Mouse (Mus musculus): ENCODE measurements around the gene Natd1. TPM values are rescaled to one million over a fixed set of nuclear protein-coding genes. Genes with fewer than 3 reads are reported as not detected.

The Natd1 gene
- polyA plus RNA-seq (2015; fragmentation: Nextera tagmentation; extraction: Ambion mirVana), result 9.6 and 11.9 TPM in 2 replicates

DNA sequence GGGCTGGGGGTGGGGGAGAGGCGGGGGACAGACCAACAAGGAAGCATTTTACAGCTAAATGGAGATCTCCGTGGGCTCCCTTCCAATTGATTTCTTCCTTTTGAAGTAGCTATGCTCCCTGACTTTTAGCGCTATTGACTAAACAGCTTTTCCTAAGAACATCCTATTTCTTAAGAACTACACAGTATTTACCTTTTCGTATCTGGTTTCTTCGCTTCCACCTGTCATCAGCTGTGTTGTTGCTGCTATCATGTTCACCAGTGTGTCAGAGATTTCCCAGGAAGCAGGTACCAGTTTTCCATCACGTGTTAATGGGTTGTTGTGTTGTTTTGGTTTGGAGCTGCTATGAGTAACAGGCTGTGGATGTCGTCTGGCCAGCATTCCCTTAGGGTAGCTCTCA is at the start of gene Natd1:
Gene Natd1, minus strand, starts transcription at position 260 of the 400 bp plus-strand sequence.
- ATAC-seq, result no peak
- H3K27ac ChIP-seq, result peak within 1 kb of the TSS; percentile 56; the same call in 1 of the 2 replicates
- 34% methylated on average over 7 of the region's 7 CpGs for WGBS
- H3K27me3 ChIP-seq (replicated peaks), result no peaks in the 10 kb centered on the region
- H3K4me2 ChIP-seq (replicated peaks), result peak within 1 kb of the TSS; percentile 84
- H3K4me1 ChIP-seq (replicated peaks), result peaks cover 14% of the 10 kb centered on the region
- H3K9ac ChIP-seq, result peak within 1 kb of the TSS; percentile 81
- H3K4me3 ChIP-seq (replicated peaks), result peak within 1 kb of the TSS; percentile 94
- no peaks in the 10 kb centered on the region for H3K36me3 ChIP-seq
- no peaks in the 10 kb centered on the region for H3K9me3 ChIP-seq

DNA sequence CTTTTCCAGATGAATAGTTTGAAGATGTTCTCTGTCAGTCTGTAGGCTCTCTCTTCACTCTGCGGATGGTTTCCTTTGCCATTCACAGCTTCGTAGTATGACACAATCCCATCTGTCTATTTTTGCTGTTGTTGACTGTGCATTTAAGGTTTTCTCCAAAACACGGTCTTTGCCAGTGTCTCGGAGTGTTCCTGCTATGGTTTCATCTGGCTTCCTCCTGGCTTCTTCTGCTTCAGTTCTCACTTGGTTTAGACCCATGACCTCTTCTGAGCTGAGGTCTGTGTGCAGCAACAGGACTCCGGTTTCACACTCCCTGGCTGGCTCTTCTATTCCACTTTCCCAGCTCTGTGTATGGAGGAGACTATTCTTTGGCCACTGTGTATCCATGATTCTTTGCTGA is 48.2 kb upstream of the Natd1 start:
- no peak overlapping the region for H3K27ac ChIP-seq
- H3K27me3 ChIP-seq (replicated peaks), result no peaks in the 10 kb centered on the region
- WGBS, result 81% methylated on average over 5 of the region's 5 CpGs
- no peak for ATAC-seq
- H3K9me3 ChIP-seq, result no peaks in the 10 kb centered on the region
- H3K36me3 ChIP-seq, result no peaks in the 10 kb centered on the region
- no peak overlapping the region for H3K9ac ChIP-seq
- H3K4me2 ChIP-seq (replicated peaks), result no peak overlapping the region
- 0 out of 2 replicates have a peak, but pooled peaks cover 3% of the 10 kb centered on the region for H3K4me1 ChIP-seq (replicated peaks)
- no peak overlapping the region for H3K4me3 ChIP-seq (replicated peaks)

DNA sequence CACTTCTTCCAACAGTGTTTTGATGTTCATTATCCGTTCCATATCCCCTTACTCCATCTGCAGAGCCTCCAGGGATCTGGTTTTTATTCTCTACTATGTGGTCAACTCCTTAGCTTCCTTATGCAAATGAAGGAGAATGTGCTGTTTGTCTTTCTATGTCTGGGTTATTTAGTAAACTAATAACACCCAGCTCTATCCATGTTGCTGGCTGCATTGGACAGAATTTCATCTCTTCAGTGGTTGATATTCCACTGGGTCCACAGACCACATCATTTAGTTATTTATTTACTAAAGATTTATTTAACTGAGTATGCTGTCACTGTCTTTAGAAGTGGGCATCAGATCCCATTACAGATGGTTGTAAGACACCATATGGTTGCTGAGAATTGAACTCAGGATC is 46.6 kb upstream of the Natd1 start:
- no peak overlapping the region for H3K4me2 ChIP-seq (replicated peaks)
- no peaks in the 10 kb centered on the region for H3K9me3 ChIP-seq
- no peak overlapping the region for H3K9ac ChIP-seq
- WGBS, result 69% methylated on average over 1 of the region's 1 CpGs
- H3K27me3 ChIP-seq (replicated peaks), result no peaks in the 10 kb centered on the region
- no peaks in the 10 kb centered on the region for H3K36me3 ChIP-seq
- H3K4me1 ChIP-seq (replicated peaks), result no peaks in the 10 kb centered on the region
- no peak overlapping the region for H3K27ac ChIP-seq
- no peak for ATAC-seq
- H3K4me3 ChIP-seq (replicated peaks), result no peak overlapping the region

DNA sequence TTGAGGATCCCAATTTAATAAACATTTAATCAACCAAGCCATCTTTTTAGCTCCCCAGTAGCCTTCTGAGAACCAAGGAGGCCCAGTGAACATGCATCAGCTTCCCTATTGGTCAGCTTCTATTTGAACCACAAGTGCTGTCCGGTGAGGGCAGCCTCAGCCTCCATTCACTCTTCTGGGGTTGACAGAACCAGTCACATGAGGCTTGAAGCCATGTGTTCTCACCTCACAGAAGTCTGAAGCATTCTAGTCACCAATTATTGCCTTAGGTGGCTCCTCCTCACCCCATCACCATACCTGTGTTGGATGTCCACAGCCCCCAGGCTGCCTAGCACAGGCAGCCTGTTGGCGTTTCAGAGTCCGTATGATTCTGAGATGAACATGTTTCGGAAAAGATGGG is 44.4 kb upstream of the Natd1 start:
- H3K27ac ChIP-seq, result no peak overlapping the region
- H3K4me3 ChIP-seq (replicated peaks), result no peak overlapping the region
- no peaks in the 10 kb centered on the region for H3K27me3 ChIP-seq (replicated peaks)
- H3K4me1 ChIP-seq (replicated peaks), result peaks cover 4% of the 10 kb centered on the region; the same call in 1 of the 2 replicates
- H3K9ac ChIP-seq, result no peak overlapping the region
- H3K9me3 ChIP-seq, result no peaks in the 10 kb centered on the region
- no peak overlapping the region for H3K4me2 ChIP-seq (replicated peaks)
- no peaks in the 10 kb centered on the region for H3K36me3 ChIP-seq
- WGBS, result 91% methylated on average over 4 of the region's 4 CpGs
- ATAC-seq, result no peak

DNA sequence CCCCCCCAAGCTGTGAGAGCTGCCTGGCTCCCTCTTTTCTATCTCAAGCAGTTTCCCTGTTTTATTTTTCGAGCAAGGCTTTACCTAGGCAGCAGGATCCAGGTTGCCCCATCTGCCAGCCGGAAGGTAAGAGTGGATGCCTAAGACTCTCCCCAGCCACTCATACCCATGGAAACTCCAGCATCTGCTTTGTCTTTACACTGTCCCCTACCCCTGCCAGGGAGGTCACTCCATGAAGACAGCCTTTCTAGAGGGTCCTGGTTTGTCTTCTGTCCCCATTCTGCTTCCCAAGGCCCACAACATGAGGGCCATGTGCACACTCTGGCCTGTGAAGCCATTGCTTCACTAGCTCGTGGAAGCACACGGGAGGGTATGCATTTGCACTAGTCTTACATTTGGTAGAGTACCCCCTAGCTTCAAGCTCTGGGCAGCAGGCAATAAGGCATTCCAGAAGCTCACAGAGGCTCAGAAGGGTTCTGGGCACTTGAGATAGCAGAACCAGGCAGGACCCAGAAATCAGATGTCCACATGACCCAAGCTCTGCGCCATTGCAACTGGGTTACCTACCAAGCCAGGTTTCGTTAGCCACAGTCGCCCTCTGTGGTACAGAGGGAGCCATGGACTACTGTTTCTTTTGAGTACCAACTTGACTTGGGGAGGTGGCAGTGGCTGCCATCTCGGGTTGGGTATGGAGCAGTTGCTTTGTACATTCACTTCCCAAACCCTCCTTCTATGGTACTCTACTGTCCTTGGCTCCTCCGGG is 41.3 kb upstream of the Natd1 start:
- no peak overlapping the region for H3K27ac ChIP-seq
- no peak overlapping the region for H3K9ac ChIP-seq
- WGBS, result 81% methylated on average over 9 of the region's 9 CpGs
- H3K4me1 ChIP-seq (replicated peaks), result peaks cover 5% of the 10 kb centered on the region; the same call in 1 of the 2 replicates
- H3K27me3 ChIP-seq (replicated peaks), result no peaks in the 10 kb centered on the region
- ATAC-seq, result no peak
- no peaks in the 10 kb centered on the region for H3K9me3 ChIP-seq
- H3K4me3 ChIP-seq (replicated peaks), result no peak overlapping the region
- H3K4me2 ChIP-seq (replicated peaks), result no peak overlapping the region
- H3K36me3 ChIP-seq, result no peaks in the 10 kb centered on the region

DNA sequence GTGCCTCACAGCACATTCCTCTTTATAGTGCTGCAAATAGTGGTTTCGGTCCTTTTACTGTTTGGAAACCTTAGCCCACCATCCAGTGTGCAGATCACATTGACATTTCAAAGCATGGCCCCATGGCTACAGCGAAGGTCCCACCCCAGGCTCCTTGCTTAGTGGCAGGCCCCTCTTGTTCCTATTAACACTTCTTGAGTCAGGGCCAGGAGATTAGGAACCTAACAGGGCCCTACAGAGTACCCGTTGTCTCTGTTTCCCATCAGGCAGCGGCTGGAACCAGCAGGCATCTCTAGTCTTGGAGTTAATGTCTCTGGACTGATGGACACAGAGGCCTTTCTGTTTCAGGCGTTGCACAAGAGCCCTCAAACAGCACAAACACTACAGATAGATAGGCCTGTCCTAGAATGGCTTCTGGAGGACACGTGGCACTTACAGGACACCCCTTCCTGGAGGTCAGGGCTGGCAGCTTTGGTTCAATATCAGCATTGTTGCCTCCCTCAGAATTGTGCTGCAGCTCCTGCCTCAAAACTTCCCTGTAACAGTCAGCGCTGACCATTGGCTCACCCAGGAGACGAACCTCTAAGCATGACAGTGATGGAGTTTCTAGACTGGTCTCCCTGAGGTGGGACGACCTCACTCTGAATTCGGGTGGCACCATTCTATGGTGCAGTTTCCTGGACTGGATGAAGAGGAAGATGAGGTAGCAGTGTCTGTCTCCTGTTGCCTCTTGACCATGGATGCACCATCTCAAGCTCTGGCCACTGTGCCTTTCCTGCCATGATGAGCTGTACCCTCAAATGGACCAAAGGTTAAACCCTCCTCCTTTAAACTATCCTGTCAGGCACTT is 39.9 kb upstream of the Natd1 start:
- Histone ChIP-seq H3K4me2 (replicated peaks) (no peak overlapping the region), H3K36me3 (0 out of 2 replicates have a peak, but pooled peaks cover 4% of the 10 kb centered on the region), H3K27me3 (replicated peaks) (no peaks in the 10 kb centered on the region), H3K27ac (no peak overlapping the region), H3K9ac (0 out of 2 replicates have a peak overlapping the region, but pooled peaks have one; percentile 6), H3K4me1 (replicated peaks) (peaks cover 5% of the 10 kb centered on the region; the same call in 1 of the 2 replicates), H3K9me3 (no peaks in the 10 kb centered on the region), H3K4me3 (replicated peaks) (no peak overlapping the region)
- peak; percentile 37; the same call in 1 of the 2 replicates for ATAC-seq
- WGBS, result 78% methylated on average over 10 of the region's 10 CpGs

DNA sequence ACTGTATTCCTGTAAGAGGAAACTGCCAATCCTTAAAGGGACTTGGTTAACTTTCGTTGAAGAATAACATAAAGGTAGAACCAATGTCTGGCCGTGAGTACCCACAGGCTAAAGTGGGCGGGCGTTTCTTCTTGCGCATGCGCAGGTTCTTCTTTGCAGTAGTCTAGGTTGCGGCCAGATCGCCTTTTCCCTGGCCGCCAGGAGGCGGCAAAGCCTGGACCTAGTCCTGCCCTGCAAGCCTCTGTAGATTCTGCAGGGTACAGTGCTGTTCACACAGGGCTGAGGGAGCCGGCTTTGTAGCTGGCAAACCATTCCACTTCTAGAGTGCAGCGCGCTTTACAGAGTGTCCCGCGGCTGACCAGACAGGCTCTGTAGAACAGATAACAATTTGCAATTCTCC is 39.3 kb upstream of the Natd1 start:
- H3K27ac ChIP-seq, result no peak overlapping the region
- no peak overlapping the region for H3K4me2 ChIP-seq (replicated peaks)
- peak; percentile 97 for ATAC-seq
- H3K27me3 ChIP-seq (replicated peaks), result no peaks in the 10 kb centered on the region
- H3K9ac ChIP-seq, result no peak overlapping the region
- no peak overlapping the region for H3K4me3 ChIP-seq (replicated peaks)
- no peaks in the 10 kb centered on the region for H3K9me3 ChIP-seq
- 0 out of 2 replicates have a peak, but pooled peaks cover 6% of the 10 kb centered on the region for H3K36me3 ChIP-seq
- WGBS, result 5% methylated on average over 15 of the region's 15 CpGs
- peaks cover 5% of the 10 kb centered on the region; the same call in 1 of the 2 replicates for H3K4me1 ChIP-seq (replicated peaks)

DNA sequence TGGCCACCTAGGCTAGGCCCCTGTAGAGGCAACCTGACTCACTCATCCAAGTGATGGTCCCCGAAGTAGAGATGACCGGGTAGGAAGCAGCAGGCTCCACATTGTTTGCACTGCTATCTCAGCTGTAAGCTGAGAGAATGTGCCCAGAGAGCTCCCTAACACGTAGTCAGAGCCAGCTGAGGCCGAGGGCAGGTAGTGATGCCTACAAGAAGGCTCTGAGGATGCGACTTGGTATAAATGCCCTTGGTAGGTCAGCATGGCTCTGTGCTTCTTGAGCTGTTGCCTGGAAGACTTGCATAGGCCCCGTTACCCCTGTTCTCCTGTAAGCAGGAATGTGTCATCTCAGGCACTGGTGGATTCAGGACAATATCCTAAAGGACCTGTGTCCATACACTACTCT is 38.4 kb upstream of the Natd1 start:
- Histone ChIP-seq H3K9me3 (no peaks in the 10 kb centered on the region), H3K4me2 (replicated peaks) (no peak overlapping the region), H3K27me3 (replicated peaks) (no peaks in the 10 kb centered on the region), H3K36me3 (peaks cover 6% of the 10 kb centered on the region; the same call in 1 of the 2 replicates), H3K4me3 (replicated peaks) (no peak overlapping the region), H3K4me1 (replicated peaks) (peaks cover 5% of the 10 kb centered on the region; the same call in 1 of the 2 replicates), H3K9ac (no peak overlapping the region), H3K27ac (no peak overlapping the region)
- no peak for ATAC-seq
- WGBS, result 88% methylated on average over 6 of the region's 6 CpGs

DNA sequence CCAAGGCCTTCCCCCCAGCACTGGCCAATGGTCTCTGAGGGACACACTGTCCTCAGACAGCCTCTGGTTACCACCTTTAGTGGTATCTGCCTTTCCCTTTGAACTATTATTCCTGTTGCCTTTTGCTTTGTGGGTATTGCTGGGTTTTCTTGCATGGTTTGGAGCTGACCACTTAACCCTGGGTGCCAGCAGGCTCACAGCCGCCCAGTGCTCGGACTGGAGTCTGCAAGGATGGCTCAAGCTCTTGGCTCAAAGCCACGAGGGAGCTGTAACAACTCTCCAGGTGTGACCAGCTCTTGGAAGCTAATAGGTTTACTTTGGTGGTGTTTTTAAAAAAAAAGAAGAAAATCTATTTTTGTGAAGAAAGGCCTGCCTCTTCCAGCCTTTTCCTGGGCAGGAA is 37.8 kb upstream of the Natd1 start:
- Histone ChIP-seq H3K9me3 (no peaks in the 10 kb centered on the region), H3K4me1 (replicated peaks) (peaks cover 5% of the 10 kb centered on the region; the same call in 1 of the 2 replicates), H3K4me3 (replicated peaks) (no peak overlapping the region), H3K36me3 (peaks cover 6% of the 10 kb centered on the region; the same call in 1 of the 2 replicates), H3K27ac (no peak overlapping the region), H3K9ac (no peak overlapping the region), H3K4me2 (replicated peaks) (no peak overlapping the region), H3K27me3 (replicated peaks) (no peaks in the 10 kb centered on the region)
- ATAC-seq, result no peak
- 90% methylated on average over 3 of the region's 3 CpGs for WGBS

DNA sequence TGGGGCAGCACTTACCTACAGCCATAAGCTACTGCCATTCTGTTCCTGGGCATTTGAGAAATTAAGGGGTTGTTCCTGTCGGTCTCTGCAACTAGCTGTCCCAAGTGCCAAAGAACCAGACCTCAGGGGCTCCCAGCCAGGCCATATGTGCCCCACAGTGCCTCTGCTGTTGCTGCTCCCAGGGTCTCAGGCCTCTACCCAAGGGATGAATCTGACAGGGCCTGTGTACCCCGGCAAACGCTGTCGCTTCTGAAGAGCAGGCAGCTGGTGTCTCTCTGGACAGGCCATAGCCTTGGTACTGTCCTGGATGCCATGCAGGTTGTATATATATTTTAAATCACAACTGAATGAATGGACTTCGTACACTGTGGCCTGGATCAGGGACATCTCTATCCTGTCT is 37.3 kb upstream of the Natd1 start:
- H3K4me2 ChIP-seq (replicated peaks), result no peak overlapping the region
- H3K27me3 ChIP-seq (replicated peaks), result no peaks in the 10 kb centered on the region
- H3K4me1 ChIP-seq (replicated peaks), result peaks cover 5% of the 10 kb centered on the region; the same call in 1 of the 2 replicates
- no peak for ATAC-seq
- peaks cover 10% of the 10 kb centered on the region for H3K36me3 ChIP-seq
- no peak overlapping the region for H3K27ac ChIP-seq
- 91% methylated on average over 5 of the region's 5 CpGs for whole genome bisulfite sequencing
- H3K4me3 ChIP-seq (replicated peaks), result no peak overlapping the region
- H3K9me3 ChIP-seq, result no peaks in the 10 kb centered on the region
- no peak overlapping the region for H3K9ac ChIP-seq

DNA sequence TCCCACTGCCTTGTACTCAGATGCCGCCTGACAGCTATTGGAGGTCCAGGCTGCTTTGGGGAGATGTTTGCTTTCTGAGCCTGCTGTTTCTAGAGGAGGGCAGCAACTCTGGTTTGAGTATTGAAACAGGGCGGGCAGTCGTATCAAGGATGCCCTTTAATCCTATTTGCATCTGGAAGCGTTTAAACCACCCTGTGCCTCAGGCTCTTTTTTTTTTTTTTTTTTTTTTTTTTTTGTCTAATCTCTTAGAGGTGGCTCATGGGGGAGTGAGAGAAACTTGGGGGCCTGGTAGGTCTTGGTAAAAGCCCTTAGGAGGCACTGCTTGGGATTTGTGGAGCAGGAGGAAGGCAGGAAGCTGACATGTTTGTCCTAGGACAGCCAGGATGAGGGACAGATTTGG is 30.5 kb upstream of the Natd1 start:
- Histone ChIP-seq H3K36me3 (peaks cover 46% of the 10 kb centered on the region), H3K4me2 (replicated peaks) (no peak overlapping the region), H3K4me3 (replicated peaks) (no peak overlapping the region), H3K27me3 (replicated peaks) (no peaks in the 10 kb centered on the region), H3K9ac (no peak overlapping the region), H3K27ac (no peak overlapping the region), H3K4me1 (replicated peaks) (peaks cover 21% of the 10 kb centered on the region), H3K9me3 (no peaks in the 10 kb centered on the region)
- 82% methylated on average over 4 of the region's 4 CpGs for WGBS
- ATAC-seq, result no peak

Measured in intestine, embryonic 15.5 days (tissue).